Mouse (Mus musculus): ENCODE measurements around the gene Atcay. TPM values are rescaled to one million over a fixed set of nuclear protein-coding genes. Genes with fewer than 3 reads are reported as not detected.

The Atcay gene
- polyA plus RNA-seq, 1 experiment, result 2.4 TPM

DNA sequence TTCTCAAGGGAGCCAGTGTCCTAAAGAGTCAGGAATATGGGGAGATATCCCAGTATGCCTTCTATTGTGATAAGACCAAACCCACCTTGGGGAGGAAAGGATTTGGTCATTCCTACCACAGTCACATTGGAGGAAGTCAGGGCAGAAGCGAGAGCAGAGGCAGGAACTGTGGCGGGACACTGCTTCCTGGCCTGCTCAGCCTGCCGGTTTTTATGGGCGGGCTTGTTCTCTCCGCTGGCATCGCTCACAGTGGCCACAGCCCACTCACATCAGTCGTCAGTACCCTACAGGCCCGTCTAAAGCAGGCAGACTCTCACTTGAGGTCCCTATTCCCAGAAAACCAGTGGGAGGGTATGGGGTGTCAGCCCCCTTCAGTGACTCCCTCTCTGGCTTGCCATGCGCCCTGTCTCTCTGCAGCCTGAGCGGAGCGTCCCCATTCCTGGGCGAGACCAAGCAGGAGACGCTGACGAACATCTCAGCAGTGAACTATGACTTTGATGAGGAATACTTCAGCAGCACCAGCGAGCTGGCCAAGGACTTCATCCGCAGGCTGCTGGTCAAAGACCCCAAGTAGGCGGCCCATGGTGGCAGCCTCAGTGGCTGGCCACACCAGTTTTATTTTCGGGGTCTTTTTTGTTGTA is 39.2 kb downstream of the Atcay start:
- peaks cover 31% of the 10 kb centered on the region for H3K4me1 ChIP-seq (replicated peaks; ENCODE audit: control insufficient read depth, insufficient read depth, low read length)
- no peaks in the 10 kb centered on the region for H3K27me3 ChIP-seq (ENCODE audit: control insufficient read depth, insufficient read depth, low read length)
- no peaks in the 10 kb centered on the region for H3K36me3 ChIP-seq (ENCODE audit: control insufficient read depth, insufficient read depth, low read length)
- H3K4me3 ChIP-seq (ENCODE audit: control insufficient read depth, insufficient read depth, low read length), result no peak overlapping the region
- TF ChIP-seq POLR2A (IDR thresholded peaks at IDR 0.05; ENCODE audit: control insufficient read depth, extremely low read depth, insufficient read depth, low read length, poor library complexity) (no peak), CTCF (IDR thresholded peaks at IDR 0.05; ENCODE audit: borderline replicate concordance, control insufficient read depth, extremely low read depth, insufficient read depth, low read length, poor library complexity) (no peak)
- H3K27ac ChIP-seq (ENCODE audit: control insufficient read depth, insufficient read depth, low read length), result no peak overlapping the region
- 72% methylated on average over 18 of the region's 18 CpGs for WGBS
- DNase-seq, result no peak

DNA sequence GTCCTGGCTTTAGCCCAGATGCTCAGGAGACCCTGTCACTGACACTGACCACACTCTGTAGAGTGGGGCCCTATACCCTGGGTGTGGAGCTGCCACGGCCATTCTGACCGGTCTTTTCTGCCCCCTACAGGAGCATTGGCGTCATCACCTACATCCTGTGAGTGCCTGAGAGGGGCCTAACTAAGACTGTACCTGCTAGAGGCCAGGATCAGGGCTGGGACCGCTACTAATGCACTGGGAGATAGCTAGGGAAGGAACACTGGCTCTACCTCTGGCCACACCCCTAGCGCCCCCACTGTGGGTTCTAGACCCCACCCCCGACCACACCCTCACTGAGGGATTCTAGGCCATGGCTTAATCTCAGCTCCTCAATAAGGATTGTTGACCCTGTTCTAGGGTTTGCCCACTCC is 39.7 kb downstream of the Atcay start:
- DNase-seq, result no peak
- Histone ChIP-seq H3K27ac (ENCODE audit: control insufficient read depth, insufficient read depth, low read length) (no peak overlapping the region), H3K4me3 (ENCODE audit: control insufficient read depth, insufficient read depth, low read length) (no peak overlapping the region), H3K27me3 (ENCODE audit: control insufficient read depth, insufficient read depth, low read length) (no peaks in the 10 kb centered on the region), H3K4me1 (replicated peaks; ENCODE audit: control insufficient read depth, insufficient read depth, low read length) (peaks cover 31% of the 10 kb centered on the region), H3K36me3 (ENCODE audit: control insufficient read depth, insufficient read depth, low read length) (no peaks in the 10 kb centered on the region)
- TF ChIP-seq POLR2A (IDR thresholded peaks at IDR 0.05; ENCODE audit: control insufficient read depth, extremely low read depth, insufficient read depth, low read length, poor library complexity), result no peak
- no peak for TF ChIP-seq CTCF (IDR thresholded peaks at IDR 0.05; ENCODE audit: borderline replicate concordance, control insufficient read depth, extremely low read depth, insufficient read depth, low read length, poor library complexity)
- 73% methylated on average over 6 of the region's 6 CpGs for WGBS

DNA sequence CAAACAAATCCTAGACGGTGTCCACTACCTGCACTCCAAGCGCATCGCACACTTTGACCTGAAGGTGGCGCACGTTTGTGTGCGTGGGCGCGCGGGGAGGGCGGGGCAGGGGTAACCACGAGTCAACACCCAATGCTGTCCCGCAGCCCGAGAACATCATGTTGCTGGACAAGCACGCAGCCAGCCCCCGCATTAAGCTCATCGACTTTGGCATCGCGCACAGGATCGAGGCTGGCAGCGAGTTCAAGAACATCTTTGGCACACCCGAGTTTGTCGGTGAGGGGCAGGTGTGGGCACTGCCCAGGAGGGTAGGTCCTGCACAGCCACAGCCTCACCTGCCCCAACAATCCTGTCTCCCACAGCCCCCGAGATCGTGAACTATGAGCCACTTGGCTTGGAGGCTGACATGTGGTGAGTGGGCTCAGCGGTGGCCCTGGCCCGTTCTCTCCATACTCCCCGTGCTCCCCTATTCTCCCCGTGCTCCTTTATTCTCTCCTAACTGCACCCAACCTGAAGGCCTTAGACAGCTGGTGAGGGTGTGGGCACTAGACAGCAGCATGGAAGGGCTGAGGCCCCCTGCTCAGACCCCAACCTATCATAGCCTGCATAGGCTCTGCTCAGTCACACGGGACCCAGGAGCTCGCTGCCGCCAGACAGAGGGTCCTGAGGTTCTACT is 40.3 kb downstream of the Atcay start:
- DNase-seq, result no peak
- peak; percentile 17; the same call in 1 of the 2 replicates for TF ChIP-seq CTCF (IDR thresholded peaks at IDR 0.05; ENCODE audit: borderline replicate concordance, control insufficient read depth, extremely low read depth, insufficient read depth, low read length, poor library complexity)
- TF ChIP-seq POLR2A (IDR thresholded peaks at IDR 0.05; ENCODE audit: control insufficient read depth, extremely low read depth, insufficient read depth, low read length, poor library complexity), result no peak
- Histone ChIP-seq H3K36me3 (ENCODE audit: control insufficient read depth, insufficient read depth, low read length) (no peaks in the 10 kb centered on the region), H3K27me3 (ENCODE audit: control insufficient read depth, insufficient read depth, low read length) (no peaks in the 10 kb centered on the region), H3K4me3 (ENCODE audit: control insufficient read depth, insufficient read depth, low read length) (no peak overlapping the region), H3K4me1 (replicated peaks; ENCODE audit: control insufficient read depth, insufficient read depth, low read length) (peaks cover 31% of the 10 kb centered on the region), H3K27ac (ENCODE audit: control insufficient read depth, insufficient read depth, low read length) (no peak overlapping the region)
- 89% methylated on average over 31 of the region's 31 CpGs for WGBS

DNA sequence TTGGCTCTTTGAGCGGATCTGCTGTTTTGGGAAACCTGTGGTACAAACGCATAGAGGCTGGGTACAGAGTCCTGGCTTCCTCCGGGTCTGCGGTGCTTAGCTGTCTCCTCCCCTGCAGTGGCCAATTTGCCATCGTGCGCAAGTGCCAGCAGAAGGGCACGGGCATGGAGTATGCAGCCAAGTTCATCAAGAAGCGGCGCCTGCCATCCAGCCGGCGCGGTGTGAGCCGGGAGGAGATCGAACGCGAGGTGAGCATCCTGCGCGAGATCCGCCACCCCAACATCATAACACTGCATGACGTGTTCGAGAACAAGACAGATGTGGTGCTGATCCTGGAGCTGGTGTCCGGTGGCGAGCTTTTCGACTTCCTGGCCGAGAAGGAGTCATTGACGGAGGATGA is 40.8 kb downstream of the Atcay start:
- Histone ChIP-seq H3K27me3 (ENCODE audit: control insufficient read depth, insufficient read depth, low read length) (no peaks in the 10 kb centered on the region), H3K36me3 (ENCODE audit: control insufficient read depth, insufficient read depth, low read length) (0 out of 2 replicates have a peak, but pooled peaks cover under 1% of the 10 kb centered on the region), H3K27ac (ENCODE audit: control insufficient read depth, insufficient read depth, low read length) (no peak overlapping the region), H3K4me1 (replicated peaks; ENCODE audit: control insufficient read depth, insufficient read depth, low read length) (peaks cover 28% of the 10 kb centered on the region), H3K4me3 (ENCODE audit: control insufficient read depth, insufficient read depth, low read length) (no peak overlapping the region)
- no peak for DNase-seq
- TF ChIP-seq POLR2A (IDR thresholded peaks at IDR 0.05; ENCODE audit: control insufficient read depth, extremely low read depth, insufficient read depth, low read length, poor library complexity) (no peak), CTCF (IDR thresholded peaks at IDR 0.05; ENCODE audit: borderline replicate concordance, control insufficient read depth, extremely low read depth, insufficient read depth, low read length, poor library complexity) (no peak)
- 96% methylated on average over 26 of the region's 26 CpGs for WGBS

DNA sequence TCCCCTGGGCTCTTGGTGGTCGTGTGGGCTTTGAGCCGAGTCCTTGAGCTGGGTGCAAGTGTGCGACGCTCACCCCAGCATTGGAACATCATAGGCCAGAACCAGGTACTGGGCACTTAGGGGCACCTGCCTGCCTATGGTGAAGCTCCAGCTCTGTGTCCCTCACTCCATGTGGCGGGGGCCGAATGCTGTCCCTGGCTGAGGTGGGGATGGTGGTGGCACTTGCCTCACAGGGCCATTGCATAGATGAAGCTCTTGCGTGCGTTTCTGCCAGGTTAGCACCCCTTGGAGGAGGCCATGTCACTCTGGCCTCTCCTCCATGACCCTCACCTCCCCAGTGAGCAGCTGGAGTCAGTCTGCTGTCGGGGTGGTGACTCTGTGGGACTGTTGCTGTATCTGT is 43.5 kb downstream of the Atcay start:
- DNase-seq, result no peak
- H3K4me1 ChIP-seq (replicated peaks; ENCODE audit: control insufficient read depth, insufficient read depth, low read length), result peaks cover 20% of the 10 kb centered on the region
- peaks cover 4% of the 10 kb centered on the region; the same call in 1 of the 2 replicates for H3K36me3 ChIP-seq (ENCODE audit: control insufficient read depth, insufficient read depth, low read length)
- H3K27ac ChIP-seq (ENCODE audit: control insufficient read depth, insufficient read depth, low read length), result no peak overlapping the region
- no peak overlapping the region for H3K4me3 ChIP-seq (ENCODE audit: control insufficient read depth, insufficient read depth, low read length)
- 95% methylated on average over 9 of the region's 9 CpGs for WGBS
- TF ChIP-seq POLR2A (IDR thresholded peaks at IDR 0.05; ENCODE audit: control insufficient read depth, extremely low read depth, insufficient read depth, low read length, poor library complexity), result no peak
- TF ChIP-seq CTCF (IDR thresholded peaks at IDR 0.05; ENCODE audit: borderline replicate concordance, control insufficient read depth, extremely low read depth, insufficient read depth, low read length, poor library complexity), result no peak
- H3K27me3 ChIP-seq (ENCODE audit: control insufficient read depth, insufficient read depth, low read length), result no peaks in the 10 kb centered on the region

DNA sequence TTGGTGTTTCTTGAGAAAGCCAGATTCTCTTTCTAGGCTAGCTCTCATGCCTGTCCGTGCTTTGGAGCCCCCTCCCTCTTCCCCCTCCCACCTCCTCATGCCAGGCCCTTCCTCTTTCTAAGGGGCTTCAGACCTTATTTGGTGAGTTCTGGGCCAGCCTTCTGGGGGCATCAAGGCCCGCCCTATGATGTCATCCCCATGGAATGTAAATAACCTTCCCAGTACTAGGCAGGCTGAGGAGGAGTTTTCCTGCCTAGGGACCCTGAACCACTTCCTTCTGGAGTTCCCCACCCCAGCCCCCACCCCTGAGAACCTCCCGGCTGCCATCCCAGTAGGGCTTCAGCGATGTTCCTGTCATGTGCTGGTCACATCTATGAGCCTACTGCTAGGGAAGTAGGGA is 45.9 kb downstream of the Atcay start:
- Histone ChIP-seq H3K27me3 (ENCODE audit: control insufficient read depth, insufficient read depth, low read length) (no peaks in the 10 kb centered on the region), H3K4me3 (ENCODE audit: control insufficient read depth, insufficient read depth, low read length) (no peak overlapping the region), H3K36me3 (ENCODE audit: control insufficient read depth, insufficient read depth, low read length) (peaks cover 28% of the 10 kb centered on the region), H3K4me1 (replicated peaks; ENCODE audit: control insufficient read depth, insufficient read depth, low read length) (peaks cover 10% of the 10 kb centered on the region), H3K27ac (ENCODE audit: control insufficient read depth, insufficient read depth, low read length) (no peak overlapping the region)
- TF ChIP-seq POLR2A (IDR thresholded peaks at IDR 0.05; ENCODE audit: control insufficient read depth, extremely low read depth, insufficient read depth, low read length, poor library complexity) (no peak), CTCF (IDR thresholded peaks at IDR 0.05; ENCODE audit: borderline replicate concordance, control insufficient read depth, extremely low read depth, insufficient read depth, low read length, poor library complexity) (no peak)
- 86% methylated on average over 4 of the region's 4 CpGs for WGBS
- no peak for DNase-seq
